Mouse (Mus musculus) brain, embryonic 14.5 days (tissue): ENCODE data around the gene Nol4l.

ENCODE experiments used
- CTCF ChIP-seq: fragments of 200-500 bp; IDR thresholded peaks from 2 replicates; pipeline ENCODE4 v1.5.1; 2012; ENCODE audit warnings: inconsistent platforms, mild to moderate bottlenecking, moderate library complexity, borderline replicate concordance; ENCODE audit not compliant: insufficient read depth, insufficient read length; ENCODE audit errors: extremely low read depth
- POLR2A ChIP-seq: fragments of 200-500 bp; IDR thresholded peaks from 2 replicates; pipeline ENCODE4 v1.6.1; 2012; ENCODE audit warnings: mild to moderate bottlenecking, inconsistent platforms, borderline replicate concordance; ENCODE audit not compliant: poor library complexity, insufficient read depth, insufficient read length, severe bottlenecking; ENCODE audit errors: extremely low read depth

DNA sequence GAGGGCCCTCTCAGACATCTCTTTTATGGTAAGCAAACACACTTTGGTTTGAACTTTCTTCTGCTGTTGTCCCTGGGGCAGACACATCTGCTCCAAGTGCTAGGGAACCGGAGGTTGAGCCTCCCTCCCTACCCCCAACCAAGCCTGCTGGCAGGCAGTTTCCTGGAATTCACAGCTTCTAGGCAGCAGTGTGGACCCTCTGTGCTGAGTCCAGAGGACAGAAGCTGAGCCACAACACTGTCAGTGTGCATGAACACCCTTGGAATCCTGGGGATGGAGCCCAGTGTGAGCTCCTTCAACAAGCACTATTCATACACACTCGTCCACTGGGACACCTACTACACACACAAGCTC, 92.5 kb downstream of the Nol4l start:
- no peak for TF ChIP-seq CTCF
- TF ChIP-seq POLR2A: no peak
